Mouse (Mus musculus): ENCODE measurements around the gene Ppp1r9b.
A peak's percentile ranks its signal among the peaks of the same experiment; 100 is the strongest.

The Ppp1r9b gene

DNA sequence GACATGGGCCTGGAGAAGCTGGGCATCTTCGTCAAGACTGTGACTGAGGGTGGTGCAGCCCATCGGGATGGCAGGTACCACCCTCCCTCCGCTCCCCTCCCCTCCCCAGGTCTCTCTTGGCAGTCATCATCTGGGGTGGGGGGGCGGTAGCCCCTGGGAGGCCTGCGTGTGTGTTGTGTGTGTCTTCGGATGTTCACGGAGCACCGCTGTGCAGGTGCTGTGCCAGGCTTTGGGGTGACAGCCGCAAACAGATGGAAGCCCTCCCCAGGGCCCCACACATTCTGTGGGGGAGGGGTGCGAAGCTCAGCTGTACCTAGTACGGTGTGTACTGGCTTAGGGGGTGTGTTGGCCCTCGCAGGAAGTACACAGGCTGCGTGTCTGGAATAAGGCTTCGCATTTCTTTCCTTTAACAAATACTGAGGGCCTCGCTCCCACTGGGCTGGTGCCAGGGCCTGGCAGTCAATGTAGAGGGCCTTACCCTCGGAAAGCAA lies 7.3 kb downstream of the Ppp1r9b start:
- DNase-seq, result peak in 1 of 2 experiments; percentile 66

DNA sequence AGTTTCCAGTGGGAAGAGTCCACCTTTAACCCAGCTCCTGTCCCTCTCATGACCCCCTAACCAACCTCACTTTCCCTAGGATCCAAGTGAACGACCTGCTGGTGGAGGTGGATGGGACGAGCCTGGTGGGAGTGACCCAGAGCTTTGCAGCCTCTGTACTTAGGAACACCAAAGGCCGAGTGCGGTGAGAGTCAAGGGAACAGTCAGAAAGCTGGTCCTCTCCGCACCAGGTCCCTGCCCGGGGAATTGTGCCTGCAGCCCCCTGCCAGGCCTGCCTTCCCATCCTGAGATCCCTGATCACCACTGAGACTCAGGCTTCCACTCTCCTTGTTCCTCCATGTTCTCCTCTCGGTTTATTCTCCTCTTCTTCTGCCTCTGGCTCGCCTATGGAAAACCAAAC lies 9.3 kb downstream of the Ppp1r9b start:
- no peak for DNase-seq

DNA sequence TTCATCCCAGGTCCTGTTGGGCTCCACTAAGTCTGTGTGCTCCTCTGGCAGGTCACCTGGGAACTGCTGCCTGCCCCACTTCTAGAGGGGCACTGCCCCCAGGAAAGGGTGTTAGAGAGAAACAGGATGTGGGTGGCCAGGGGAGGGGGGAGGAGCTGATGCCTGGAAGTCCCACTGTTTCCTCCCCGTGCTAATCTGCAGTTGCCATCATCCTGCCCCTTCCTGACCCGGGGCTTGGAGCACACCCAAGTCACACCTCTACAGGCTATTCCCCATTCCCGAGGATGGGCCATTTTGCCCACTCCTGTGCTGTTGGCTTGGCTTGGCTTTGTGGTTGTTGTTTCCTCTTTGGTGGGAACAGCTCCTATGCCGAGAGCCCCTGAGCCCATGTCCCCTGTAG lies 9.7 kb downstream of the Ppp1r9b start:
- peak in 1 of 2 experiments; percentile 66 for DNase-seq

DNA sequence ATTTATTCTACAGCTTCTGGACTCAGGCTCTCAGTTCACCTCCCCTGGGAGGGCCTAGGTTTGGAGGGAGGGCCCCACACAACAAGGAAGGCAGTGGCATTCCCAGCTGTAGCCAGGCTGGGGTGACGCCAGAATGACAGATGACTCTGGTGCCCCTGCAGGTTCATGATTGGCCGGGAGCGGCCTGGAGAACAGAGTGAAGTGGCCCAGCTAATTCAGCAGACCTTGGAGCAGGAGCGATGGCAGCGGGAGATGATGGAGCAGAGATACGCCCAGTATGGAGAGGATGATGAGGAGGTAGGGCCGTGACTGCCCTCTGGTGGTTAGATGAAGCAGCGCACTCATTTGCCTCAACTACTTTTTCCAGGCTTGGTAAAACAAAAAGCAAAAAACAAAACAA lies 10.2 kb downstream of the Ppp1r9b start:
- peak; percentile 88 to 89 for DNase-seq

DNA sequence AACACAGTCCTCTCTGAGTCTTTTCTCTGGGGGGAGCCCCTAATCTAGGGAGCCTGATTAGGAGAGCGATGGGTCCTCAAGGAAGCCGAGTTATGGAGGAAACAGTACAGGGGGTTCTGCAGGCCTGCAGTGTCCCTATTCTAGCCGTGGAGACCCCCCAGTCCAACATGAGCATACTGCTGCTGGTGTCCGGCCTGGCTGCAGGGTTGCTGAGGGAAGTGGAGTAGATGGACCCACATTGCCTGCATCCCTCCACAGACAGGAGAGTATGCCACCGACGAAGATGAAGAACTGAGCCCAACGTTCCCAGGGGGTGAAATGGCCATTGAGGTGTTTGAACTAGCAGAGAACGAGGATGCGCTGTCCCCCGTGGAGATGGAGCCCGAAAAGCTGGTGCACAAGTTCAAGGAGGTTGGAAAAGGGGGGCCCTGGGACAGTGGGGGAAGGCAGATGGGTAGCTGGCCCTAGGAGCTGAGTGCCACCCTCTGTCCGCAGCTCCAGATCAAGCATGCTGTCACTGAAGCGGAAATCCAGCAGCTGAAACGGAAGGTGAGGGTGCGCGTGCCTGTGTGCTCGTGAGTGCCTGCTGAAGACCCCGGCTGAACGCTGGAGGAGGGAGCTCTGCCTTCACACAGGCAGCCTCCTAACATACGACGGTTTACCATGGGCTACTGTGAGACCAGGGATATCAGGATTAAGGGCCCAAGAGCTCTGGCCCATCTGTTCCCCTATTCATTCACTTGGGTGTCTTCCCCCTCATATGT lies 10.9 kb downstream of the Ppp1r9b start:
- no peak for DNase-seq

- DNase-seq, result no peak
Measured at GRCm38 (mm10) chr11:95002705-95003104, 11.9 kb downstream of the Ppp1r9b start.

- DNase-seq, result no peak
Measured at GRCm38 (mm10) chr11:95004136-95004936, 13.5 kb downstream of the Ppp1r9b start.

DNA sequence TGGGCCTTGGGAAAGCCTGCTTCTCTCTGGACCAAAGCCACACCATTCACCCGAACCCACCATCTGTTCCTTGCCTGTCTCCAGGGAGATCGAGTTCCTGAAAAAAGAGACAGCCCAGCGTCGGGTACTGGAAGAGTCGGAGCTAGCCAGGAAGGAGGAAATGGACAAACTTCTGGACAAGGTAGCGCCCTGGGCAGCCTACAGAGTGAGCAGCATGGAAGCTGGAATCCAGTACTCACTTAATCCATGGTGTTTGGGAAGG lies 14.0 kb downstream of the Ppp1r9b start:
- peak in 1 of 2 experiments; percentile 62 for DNase-seq

DNA sequence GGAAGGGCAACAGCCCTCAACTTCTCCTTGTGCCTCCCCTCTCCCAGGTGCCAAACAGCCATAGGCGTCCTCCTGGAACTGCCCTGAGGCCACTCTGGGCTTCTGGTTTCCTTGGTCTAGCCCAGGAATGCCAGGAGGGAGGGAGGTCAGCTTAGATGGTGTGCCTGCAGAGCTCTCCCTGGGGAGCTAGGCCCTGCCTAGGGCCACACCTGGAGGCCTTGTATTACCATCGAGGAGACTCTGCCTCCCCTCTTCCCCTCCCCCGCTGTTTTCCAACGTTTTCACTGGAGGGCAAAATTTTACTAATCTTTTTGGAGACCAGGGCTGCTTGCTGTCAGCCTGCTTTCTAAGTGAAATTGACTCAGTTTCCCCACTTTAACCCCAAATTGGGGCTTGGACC lies 15.2 kb downstream of the Ppp1r9b start:
- peak in 1 of 2 experiments; percentile 47 for DNase-seq

GRCm38 (mm10) chr11:95006525-95007219 lies 15.8 kb downstream of the Ppp1r9b start:
- DNase-seq, result peak; percentile 79 to 90

GRCm38 (mm10) chr11:95007418-95007817 lies 16.6 kb downstream of the Ppp1r9b start:
- no peak for DNase-seq

- DNase-seq, result no peak
Measured at GRCm38 (mm10) chr11:95008661-95009628, 18.1 kb downstream of the Ppp1r9b start.

- DNase-seq, result peak; percentile 83 to 85
Measured at GRCm38 (mm10) chr11:95009629-95010014, 18.8 kb downstream of the Ppp1r9b start, which contains the start of gene Samd14. Samd14 (plus strand) TSS chr11:95009879.

DNA sequence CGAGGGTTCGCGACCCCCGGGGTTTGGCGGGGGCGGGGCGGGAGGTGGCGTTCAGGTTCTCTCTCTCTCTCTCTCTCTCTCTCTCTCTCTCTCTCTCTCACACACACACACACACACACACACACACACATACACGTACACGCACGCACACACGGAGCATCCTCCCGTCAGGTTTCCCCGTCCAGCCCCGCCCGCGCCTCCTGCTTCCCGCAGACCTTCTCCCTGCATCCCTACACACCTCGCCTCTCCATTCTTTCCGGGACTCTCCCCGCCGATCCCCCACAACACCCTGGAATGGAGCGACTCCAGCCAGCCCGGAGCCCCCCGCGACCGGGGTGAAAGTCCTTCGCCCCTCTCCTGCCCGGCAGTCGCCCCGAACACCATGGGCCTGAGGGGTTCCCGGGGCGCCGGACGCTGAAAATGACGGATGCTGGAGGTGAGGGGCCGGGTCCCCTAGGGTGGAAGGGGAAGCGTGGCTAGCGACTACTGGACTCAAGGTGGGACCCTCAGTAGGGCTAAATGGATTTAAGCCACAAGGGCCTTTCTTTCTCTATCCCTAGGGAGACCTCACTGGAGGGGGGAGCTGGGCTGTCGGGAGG lies 19.4 kb downstream of the Ppp1r9b start:
- peak; percentile 82 to 91 for DNase-seq

DNA sequence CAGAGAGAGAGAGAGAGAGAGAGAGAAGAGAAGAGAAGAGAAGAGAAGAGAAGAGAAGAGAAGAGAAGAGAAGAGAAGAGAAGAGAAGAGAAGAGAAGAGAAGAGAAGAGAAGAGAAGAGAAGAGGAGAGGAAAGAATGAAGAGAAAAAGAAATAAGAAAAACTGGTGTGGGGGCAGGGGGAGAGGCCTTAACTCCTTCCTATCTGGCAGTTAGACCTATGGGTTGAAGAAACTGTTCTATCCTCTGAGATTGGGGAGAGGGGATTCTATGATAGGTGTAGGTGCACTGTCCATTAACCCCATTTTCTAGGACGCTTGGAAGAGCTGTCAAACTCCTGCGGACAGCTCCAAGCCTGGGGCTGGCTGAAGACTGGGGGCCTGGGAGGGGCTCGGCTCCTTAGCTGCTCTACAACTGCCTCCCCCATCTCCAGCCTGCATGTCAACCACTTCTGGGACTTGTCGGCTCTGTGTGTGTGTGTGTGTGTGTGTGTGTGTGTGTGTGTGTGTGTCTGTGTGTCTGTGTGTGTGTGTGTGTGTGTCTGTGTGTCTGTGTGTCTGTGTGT lies 20.1 kb downstream of the Ppp1r9b start:
- DNase-seq, result peak in 1 of 2 experiments; percentile 53

GRCm38 (mm10) chr11:95011416-95011815 lies 20.6 kb downstream of the Ppp1r9b start:
- no peak for DNase-seq

- peak in 1 of 2 experiments; percentile 40 for DNase-seq
Measured at GRCm38 (mm10) chr11:95012075-95012474, 21.2 kb downstream of the Ppp1r9b start.

DNA sequence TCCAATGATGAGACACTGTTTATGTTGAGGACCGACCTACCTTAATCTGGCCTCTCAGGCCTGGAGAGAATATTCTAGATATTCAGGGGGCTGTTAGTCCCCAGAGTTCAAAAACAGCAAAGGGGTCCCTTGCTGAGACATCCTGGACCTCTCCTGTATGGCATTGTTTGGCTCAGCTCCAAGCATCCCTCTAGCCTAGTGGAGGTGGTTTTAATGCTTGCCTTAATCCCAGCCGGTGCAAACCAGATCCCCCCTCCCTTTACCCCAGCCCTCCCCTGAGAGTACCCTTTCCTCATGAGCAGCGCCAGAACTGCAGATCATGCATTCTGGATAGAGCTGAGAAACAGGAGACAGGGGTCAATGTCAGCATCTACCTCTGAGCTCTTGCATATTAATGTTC lies 21.7 kb downstream of the Ppp1r9b start:
- DNase-seq, result peak in 1 of 2 experiments; percentile 51

- peak in 1 of 2 experiments; percentile 40 for DNase-seq
Measured at GRCm38 (mm10) chr11:95015484-95015883, 24.6 kb downstream of the Ppp1r9b start.

DNA sequence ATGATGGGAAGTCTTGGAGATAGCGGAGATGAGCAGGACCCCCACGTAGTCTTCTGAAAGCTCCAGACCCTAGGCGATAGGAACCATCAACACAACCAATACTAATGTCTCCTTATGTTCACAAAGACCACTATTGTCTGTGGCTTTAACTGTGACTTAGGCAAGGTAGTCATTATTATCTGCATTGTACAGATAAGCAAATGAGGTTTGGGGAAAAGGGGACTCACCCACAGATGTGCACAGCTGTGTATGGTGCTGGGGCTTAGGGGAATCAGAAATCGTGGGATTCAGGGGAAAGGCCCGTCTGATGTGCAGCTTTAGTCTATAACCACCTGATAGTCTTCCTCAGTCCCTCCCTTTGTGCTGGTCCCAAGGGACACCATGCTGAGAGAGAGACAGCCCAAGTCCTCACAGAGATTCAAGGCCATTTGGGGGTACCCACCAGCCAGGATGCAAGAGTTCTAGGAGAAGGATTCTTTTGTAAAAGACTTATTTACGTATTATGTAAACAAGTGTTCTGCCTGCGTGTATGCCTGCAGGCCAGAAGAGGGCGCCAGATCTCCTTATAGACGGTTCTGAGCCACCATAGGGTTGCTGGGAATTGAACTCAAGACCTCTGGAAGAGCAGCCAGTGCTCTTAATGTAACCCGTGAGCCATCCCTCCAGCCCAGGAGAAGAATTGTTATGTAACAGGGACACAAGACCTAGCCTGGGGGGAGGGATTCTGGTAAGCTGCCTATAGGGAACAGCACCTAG lies 31.6 kb downstream of the Ppp1r9b start:
- DNase-seq, result peak in 1 of 2 experiments; percentile 46

DNA sequence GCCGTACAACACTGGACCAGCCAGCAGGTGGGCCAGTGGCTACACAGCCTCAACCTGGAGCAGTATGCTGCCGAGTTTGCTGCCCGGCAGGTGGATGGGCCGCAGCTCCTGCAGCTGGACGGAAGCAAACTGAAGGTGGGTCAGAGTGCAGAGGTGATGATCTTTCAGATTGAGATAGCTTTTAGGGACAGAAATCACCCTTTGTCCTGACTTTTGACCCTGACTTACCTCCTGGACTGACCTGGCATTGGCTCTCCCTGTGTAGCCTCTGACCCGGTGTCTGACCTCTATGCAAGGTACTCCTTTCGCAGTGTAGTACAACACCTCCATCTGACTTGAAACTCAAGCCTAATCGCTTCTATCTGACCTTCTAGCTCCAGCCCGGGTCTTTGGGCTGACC lies 32.6 kb downstream of the Ppp1r9b start:
- DNase-seq, result no peak

Measured in cerebellum, postnatal 25 days (tissue).